Mouse (Mus musculus): ENCODE measurements around the gene Gm28048. TPM values are rescaled to one million over a fixed set of nuclear protein-coding genes. Genes with fewer than 3 reads are reported as not detected.

Gm28048 gene
- total and polyA plus RNA-seq, 2 experiments from 2014 or later = 0.81 to 4.2 TPM

DNA sequence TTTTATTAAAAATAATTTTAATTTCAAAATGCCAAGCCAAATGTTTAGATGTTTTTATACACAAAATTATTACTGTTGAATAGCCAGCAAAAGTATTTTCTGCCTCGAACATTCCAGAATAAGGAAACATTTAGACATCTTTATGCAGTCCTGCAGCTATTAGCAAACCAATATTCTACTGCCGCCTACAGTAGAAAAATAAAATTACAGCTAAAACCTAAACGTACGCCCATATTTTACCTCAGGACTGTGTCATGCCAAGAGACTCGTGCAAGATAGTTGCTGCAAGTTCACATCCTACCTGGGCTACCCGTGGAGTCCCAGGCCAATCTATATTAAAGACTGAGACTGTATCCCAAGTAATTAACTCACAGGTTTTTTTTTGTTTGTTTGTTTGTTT lies 12.4 kb downstream of the Gm28048 start:
- WGBS = 62% methylated on average over 6 of the region's 6 CpGs

DNA sequence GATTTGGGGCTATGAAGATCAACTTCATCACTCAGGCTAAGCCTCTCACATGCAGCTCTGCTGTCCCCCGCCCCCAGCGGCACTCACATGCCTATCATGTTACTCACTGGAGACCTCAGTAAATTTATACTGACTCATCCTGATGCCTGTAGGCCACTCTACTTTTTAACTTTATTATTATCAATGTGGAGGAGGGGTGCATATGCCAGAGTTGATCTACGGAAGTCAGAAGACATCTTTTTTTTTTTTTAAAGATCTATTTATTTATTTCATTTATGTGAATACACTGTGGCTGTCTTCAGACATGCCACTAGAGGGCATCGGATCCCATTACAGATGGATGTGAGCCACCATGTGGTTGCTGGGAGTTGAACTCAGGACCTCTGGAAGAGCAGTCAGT lies 16.4 kb downstream of the Gm28048 start:
- Histone ChIP-seq H3K27ac (ENCODE audit: low read depth, low read length) (no peak overlapping the region), H3K9ac (no peak overlapping the region), H3K27me3 (ENCODE audit: insufficient read depth, low read length) (no peaks in the 10 kb centered on the region), H3K36me3 (ENCODE audit: insufficient read depth) (no peaks in the 10 kb centered on the region), H3K4me2 (ENCODE audit: low read depth) (no peak overlapping the region), H3K4me1 (ENCODE audit: insufficient read depth) (no peaks in the 10 kb centered on the region), H3K9me3 (ENCODE audit: low read length) (no peaks in the 10 kb centered on the region), H3K4me3 (ENCODE audit: low read depth, low read length) (no peak overlapping the region)
- ATAC-seq = no peak
- peak; percentile 51 for TF ChIP-seq CTCF (IDR thresholded peaks at IDR 0.05; ENCODE audit: low read depth)
- WGBS = 81% methylated on average over 4 of the region's 4 CpGs
- DNase-seq = no peak

More for the DNA sequence above, 12.4 kb downstream of the Gm28048 start:
- Histone ChIP-seq H3K4me2 (ENCODE audit: low read depth) (no peak overlapping the region), H3K36me3 (ENCODE audit: insufficient read depth) (no peaks in the 10 kb centered on the region), H3K9me3 (ENCODE audit: low read length) (0 out of 2 replicates have a peak, but pooled peaks cover 3% of the 10 kb centered on the region), H3K4me3 (ENCODE audit: low read depth, low read length) (no peak overlapping the region), H3K27ac (ENCODE audit: low read depth, low read length) (no peak overlapping the region), H3K9ac (no peak overlapping the region), H3K4me1 (ENCODE audit: insufficient read depth) (no peaks in the 10 kb centered on the region; the same call in 1 of the 2 replicates), H3K27me3 (ENCODE audit: insufficient read depth, low read length) (no peaks in the 10 kb centered on the region)
- TF ChIP-seq CTCF (IDR thresholded peaks at IDR 0.05; ENCODE audit: low read depth) = peak; percentile 61
- peak; percentile 39 for DNase-seq
- no peak for ATAC-seq

DNA sequence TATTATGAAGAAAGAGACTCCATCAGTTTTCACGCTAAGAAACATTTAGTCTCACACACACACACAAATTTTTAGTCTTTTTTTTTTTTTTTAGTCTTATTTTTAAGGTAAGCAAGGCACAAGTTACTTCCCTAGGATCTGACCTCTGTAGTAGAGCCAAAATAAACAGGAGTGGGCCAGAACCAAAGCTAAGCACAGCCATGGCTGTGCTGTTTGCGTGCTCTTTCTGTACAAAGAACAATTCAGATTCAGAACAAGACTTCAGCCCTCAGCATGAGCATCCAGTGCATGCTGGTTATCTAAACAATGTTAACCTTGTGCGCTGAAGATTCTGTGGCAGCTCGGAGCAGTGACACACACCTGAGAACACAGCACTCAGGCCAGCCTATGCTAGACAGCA lies 17.5 kb downstream of the Gm28048 start:
- TF ChIP-seq CTCF (IDR thresholded peaks at IDR 0.05; ENCODE audit: low read depth) = no peak
- H3K27ac ChIP-seq (ENCODE audit: low read depth, low read length) = no peak overlapping the region
- DNase-seq = no peak

DNA sequence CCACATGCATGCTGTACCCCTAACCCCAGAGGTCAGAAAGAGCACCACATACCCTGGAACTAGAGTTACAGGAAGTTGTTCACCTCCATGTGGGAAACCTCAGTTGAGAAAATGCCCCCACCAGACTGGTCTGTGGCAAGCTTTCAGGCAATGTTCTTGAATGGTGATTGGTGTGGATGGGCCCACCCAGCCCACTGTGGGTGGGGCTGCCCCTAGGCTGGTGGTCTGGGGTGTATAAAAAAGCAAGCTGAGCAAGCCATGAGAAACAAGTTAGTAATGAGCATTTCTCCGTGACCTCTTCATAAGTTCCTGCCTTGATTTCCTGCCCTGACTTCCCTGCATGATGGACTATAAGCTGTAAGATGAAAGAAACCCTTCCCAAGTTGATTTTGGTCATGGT lies 19.8 kb downstream of the Gm28048 start:
- H3K27me3 ChIP-seq (ENCODE audit: insufficient read depth, low read length) = no peaks in the 10 kb centered on the region
- ATAC-seq = no peak
- 100% methylated on average over 1 of the region's 1 CpGs for WGBS
- no peak overlapping the region for H3K9ac ChIP-seq
- DNase-seq = no peak
- H3K36me3 ChIP-seq (ENCODE audit: insufficient read depth) = no peaks in the 10 kb centered on the region
- TF ChIP-seq CTCF (IDR thresholded peaks at IDR 0.05; ENCODE audit: low read depth) = no peak
- no peaks in the 10 kb centered on the region for H3K4me1 ChIP-seq (ENCODE audit: insufficient read depth)
- no peaks in the 10 kb centered on the region for H3K9me3 ChIP-seq (ENCODE audit: low read length)
- H3K4me3 ChIP-seq (ENCODE audit: low read depth, low read length) = no peak overlapping the region
- H3K4me2 ChIP-seq (ENCODE audit: low read depth) = no peak overlapping the region
- H3K27ac ChIP-seq (ENCODE audit: low read depth, low read length) = no peak overlapping the region

More for the DNA sequence above, 17.5 kb downstream of the Gm28048 start:
- no peaks in the 10 kb centered on the region for H3K4me1 ChIP-seq (ENCODE audit: insufficient read depth)
- H3K9me3 ChIP-seq (ENCODE audit: low read length) = no peaks in the 10 kb centered on the region
- no peak overlapping the region for H3K4me3 ChIP-seq (ENCODE audit: low read depth, low read length)
- H3K36me3 ChIP-seq (ENCODE audit: insufficient read depth) = no peaks in the 10 kb centered on the region
- no peaks in the 10 kb centered on the region for H3K27me3 ChIP-seq (ENCODE audit: insufficient read depth, low read length)
- H3K9ac ChIP-seq = no peak overlapping the region
- WGBS = 82% methylated on average over 4 of the region's 4 CpGs
- no peak for ATAC-seq
- no peak overlapping the region for H3K4me2 ChIP-seq (ENCODE audit: low read depth)

DNA sequence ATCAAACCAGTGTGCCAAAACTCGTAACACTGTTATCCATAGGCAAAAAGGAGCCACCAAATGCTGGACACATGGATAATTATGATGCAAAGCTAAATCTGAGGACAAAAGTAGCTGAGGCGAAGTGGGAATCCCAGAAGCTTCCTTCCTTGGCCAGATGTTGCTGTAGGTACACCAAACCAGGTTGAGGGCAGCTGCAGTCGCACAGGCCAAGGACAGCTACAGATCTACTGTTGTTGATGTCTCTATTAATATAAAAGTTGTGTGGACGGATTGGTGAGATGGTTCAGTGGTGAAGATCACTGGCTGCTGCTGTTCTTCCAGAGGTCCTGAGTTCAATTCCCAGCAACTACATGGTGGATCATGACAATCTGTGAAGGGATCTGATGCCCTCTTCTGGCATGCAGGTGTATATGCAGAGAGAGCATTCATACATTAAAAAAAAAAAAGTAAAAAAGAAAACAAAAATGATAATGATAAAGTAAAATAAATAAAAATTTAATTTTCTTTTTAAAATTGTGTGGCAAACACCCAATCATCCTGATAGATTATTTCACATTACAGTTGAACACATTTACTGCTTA lies 24.0 kb downstream of the Gm28048 start:
- DNase-seq (no peak), ATAC-seq (no peak)
- Histone ChIP-seq H3K4me2 (ENCODE audit: low read depth) (no peak overlapping the region), H3K9me3 (ENCODE audit: low read length) (no peaks in the 10 kb centered on the region), H3K36me3 (ENCODE audit: insufficient read depth) (peaks cover 3% of the 10 kb centered on the region; the same call in 1 of the 2 replicates), H3K27ac (ENCODE audit: low read depth, low read length) (no peak overlapping the region), H3K27me3 (ENCODE audit: insufficient read depth, low read length) (no peaks in the 10 kb centered on the region), H3K4me3 (ENCODE audit: low read depth, low read length) (no peak overlapping the region), H3K4me1 (ENCODE audit: insufficient read depth) (no peaks in the 10 kb centered on the region), H3K9ac (no peak overlapping the region)
- 94% methylated on average over 4 of the region's 4 CpGs for WGBS
- TF ChIP-seq CTCF (IDR thresholded peaks at IDR 0.05; ENCODE audit: low read depth) = peak; percentile 59

DNA sequence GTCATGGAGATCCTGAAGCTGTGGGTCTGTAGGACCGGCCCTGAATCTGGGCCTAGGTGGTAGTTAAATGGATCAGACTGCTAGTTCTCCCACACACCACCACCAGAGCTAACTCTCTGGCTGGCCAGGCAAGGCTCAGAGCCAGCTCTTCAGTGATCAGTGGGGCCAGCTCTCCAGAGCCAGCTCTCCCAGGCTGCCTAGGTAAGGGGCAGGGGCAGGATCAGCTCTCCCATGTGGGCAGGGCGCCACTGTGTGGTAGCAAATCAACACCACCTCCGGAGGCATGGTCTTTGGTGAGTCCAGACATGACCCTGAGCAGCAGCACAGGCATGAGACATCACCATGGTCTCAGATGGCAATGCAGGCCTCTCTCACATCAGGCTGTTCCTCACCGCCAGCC lies 25.1 kb downstream of the Gm28048 start:
- no peak overlapping the region for H3K27ac ChIP-seq (ENCODE audit: low read depth, low read length)
- H3K9me3 ChIP-seq (ENCODE audit: low read length) = no peaks in the 10 kb centered on the region
- ATAC-seq = peak; percentile 68; the same call in 1 of the 2 replicates
- no peaks in the 10 kb centered on the region for H3K27me3 ChIP-seq (ENCODE audit: insufficient read depth, low read length)
- no peak for DNase-seq
- no peak overlapping the region for H3K9ac ChIP-seq
- H3K4me3 ChIP-seq (ENCODE audit: low read depth, low read length) = no peak overlapping the region
- 72% methylated on average over 4 of the region's 4 CpGs for WGBS
- H3K36me3 ChIP-seq (ENCODE audit: insufficient read depth) = peaks cover 3% of the 10 kb centered on the region; the same call in 1 of the 2 replicates
- peak; percentile 56 for TF ChIP-seq CTCF (IDR thresholded peaks at IDR 0.05; ENCODE audit: low read depth)
- no peak overlapping the region for H3K4me2 ChIP-seq (ENCODE audit: low read depth)
- no peaks in the 10 kb centered on the region for H3K4me1 ChIP-seq (ENCODE audit: insufficient read depth)

DNA sequence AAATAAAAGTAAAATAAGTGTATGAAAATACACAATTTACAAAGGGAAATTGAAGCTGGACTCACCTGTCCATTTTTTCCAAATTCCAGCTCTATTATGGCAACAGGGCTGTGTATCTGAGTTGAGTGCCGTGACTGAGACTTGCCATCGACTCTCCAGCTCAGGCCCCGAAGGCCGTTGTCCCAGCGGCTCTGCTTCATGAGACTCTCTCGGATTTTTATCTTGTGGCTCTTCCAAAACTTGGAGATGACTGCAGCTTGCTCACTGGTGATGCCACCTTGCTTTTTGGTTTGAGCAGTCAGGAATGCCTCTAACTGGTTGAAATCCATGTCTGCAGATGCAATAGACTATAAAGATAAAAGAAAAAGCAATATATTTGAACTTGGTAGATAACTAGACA lies 25.5 kb downstream of the Gm28048 start:
- Histone ChIP-seq H3K4me1 (ENCODE audit: insufficient read depth) (no peaks in the 10 kb centered on the region), H3K4me3 (ENCODE audit: low read depth, low read length) (no peak overlapping the region), H3K27me3 (ENCODE audit: insufficient read depth, low read length) (no peaks in the 10 kb centered on the region), H3K27ac (ENCODE audit: low read depth, low read length) (no peak overlapping the region), H3K36me3 (ENCODE audit: insufficient read depth) (peaks cover 3% of the 10 kb centered on the region; the same call in 1 of the 2 replicates), H3K9ac (no peak overlapping the region), H3K4me2 (ENCODE audit: low read depth) (no peak overlapping the region), H3K9me3 (ENCODE audit: low read length) (no peaks in the 10 kb centered on the region)
- TF ChIP-seq CTCF (IDR thresholded peaks at IDR 0.05; ENCODE audit: low read depth) = no peak
- DNase-seq (no peak), ATAC-seq (no peak)
- 95% methylated on average over 6 of the region's 6 CpGs for WGBS

Data from forebrain, postnatal 0 days (tissue).